Mouse (Mus musculus) MEL (cell line): ENCODE data around the gene Fgfr2. TPM values are rescaled to one million over a fixed set of nuclear protein-coding genes. Genes with fewer than 3 reads are reported as not detected.

Experiments used
- DNase-seq: peaks from one replicate; pipeline ENCODE4 v3.0.0; 2011; ENCODE audit warnings: low read depth, low spot score
- H3K27ac ChIP-seq: 2 replicates; pipeline ENCODE4 v1.5.1; 2012; ENCODE audit warnings: low read depth, mild to moderate bottlenecking, control low read depth, low read length, moderate library complexity; ENCODE audit not compliant: control insufficient read depth
- H3K27me3 ChIP-seq, 2 experiments: fragments of 150-350 bp in 1 of 2; sonication (generic) in 1 of 2; 2 replicates each; pipeline ENCODE4 v1.6.1; 2012; ENCODE audit warnings: low read length in 2 of 2, mild to moderate bottlenecking in 2 of 2, improper control_type of control experiment in 1 of 2, moderate library complexity in 1 of 2; ENCODE audit not compliant: insufficient read depth in 2 of 2, control insufficient read depth in 1 of 2
- H3K36me3 ChIP-seq, 2 experiments: 2 replicates each; pipeline ENCODE4 v1.6.1; 2012 to 2014; ENCODE audit warnings: low read length in 2 of 2, improper control_type of control experiment in 1 of 2, inconsistent platforms in 1 of 2, mild to moderate bottlenecking in 1 of 2; ENCODE audit not compliant: insufficient read depth in 2 of 2, control insufficient read depth in 1 of 2
- H3K4me1 ChIP-seq, 2 experiments: fragments of 150-350 bp in 1 of 2; sonication (generic) in 1 of 2; 2 replicates each; pipeline ENCODE4 v1.6.1; 2012; ENCODE audit warnings: low read length in 2 of 2, improper control_type of control experiment in 1 of 2, mild to moderate bottlenecking in 1 of 2; ENCODE audit not compliant: insufficient read depth in 2 of 2, control insufficient read depth in 1 of 2
- H3K4me3 ChIP-seq, 2 experiments: fragments of 150-350 bp in 1 of 2; sonication (generic) in 1 of 2; 2 replicates each; pipeline ENCODE4 v1.5.1; 2012; ENCODE audit warnings: low read depth in 2 of 2, low read length in 2 of 2, mild to moderate bottlenecking in 2 of 2, moderate library complexity in 2 of 2, control low read depth in 1 of 2, improper control_type of control experiment in 1 of 2; ENCODE audit not compliant: control insufficient read depth in 1 of 2, insufficient read depth in 1 of 2
- H3K79me2 ChIP-seq: 2 replicates; pipeline ENCODE4 v1.6.1; 2012; ENCODE audit warnings: mild to moderate bottlenecking, low read length, moderate library complexity; ENCODE audit not compliant: control insufficient read depth, poor library complexity, insufficient read depth
- H3K9ac ChIP-seq: 2 replicates; pipeline ENCODE4 v1.6.1; 2012; ENCODE audit warnings: low read depth, mild to moderate bottlenecking, control low read depth, low read length, moderate library complexity; ENCODE audit not compliant: control insufficient read depth, poor library complexity, severe bottlenecking
- H3K9me3 ChIP-seq: fragments of 150-350 bp; sonication (generic); replicated peaks from 2 replicates; pipeline ENCODE4 v1.6.1; 2012; ENCODE audit warnings: mild to moderate bottlenecking, low read length, improper control_type of control experiment, moderate library complexity; ENCODE audit not compliant: insufficient read depth
- CHD1 ChIP-seq: IDR thresholded peaks from 2 replicates; pipeline ENCODE4 v1.6.1; 2012; ENCODE audit warnings: low read depth, mild to moderate bottlenecking, inconsistent platforms, low read length, improper control_type of control experiment
- CTCF ChIP-seq, 3 experiments: IDR thresholded peaks in 2 of 3; conservative IDR thresholded peaks in 1 of 3; 2 replicates each; pipeline ENCODE4 v1.5.1; 2011 to 2012; ENCODE audit warnings: low read length in 3 of 3, low read depth in 2 of 3, mild to moderate bottlenecking in 2 of 3, improper control_type of control experiment in 1 of 3, inconsistent platforms in 1 of 3, mixed read lengths in 1 of 3, moderate library complexity in 1 of 3; ENCODE audit not compliant: control insufficient read depth in 1 of 3, insufficient read depth in 1 of 3, poor library complexity in 1 of 3, severe bottlenecking in 1 of 3
- E2F4 ChIP-seq: IDR thresholded peaks from 2 replicates; pipeline ENCODE4 v1.6.1; 2011; ENCODE audit warnings: low read depth, low read length, improper control_type of control experiment, borderline replicate concordance
- ELF1 ChIP-seq: IDR thresholded peaks from 2 replicates; pipeline ENCODE4 v1.6.1; 2014; ENCODE audit warnings: low read depth, mild to moderate bottlenecking, inconsistent platforms, low read length, improper control_type of control experiment, moderate library complexity
- EP300 ChIP-seq, 2 experiments: IDR thresholded peaks; 2 replicates each; pipeline ENCODE4 v1.6.1; 2011; ENCODE audit warnings: improper control_type of control experiment in 2 of 2, low read length in 2 of 2, low read depth in 1 of 2, mild to moderate bottlenecking in 1 of 2
- ETS1 ChIP-seq: IDR thresholded peaks from 2 replicates; pipeline ENCODE4 v1.6.1; 2012; ENCODE audit warnings: low read depth, mild to moderate bottlenecking, inconsistent platforms, low read length, improper control_type of control experiment, moderate library complexity
- JUND ChIP-seq: IDR thresholded peaks from 2 replicates; pipeline ENCODE4 v1.6.1; 2011; ENCODE audit warnings: low read depth, mild to moderate bottlenecking, improper control_type of control experiment, low read length
- MAFK ChIP-seq: IDR thresholded peaks from 2 replicates; pipeline ENCODE4 v1.6.1; 2011; ENCODE audit warnings: low read depth, mild to moderate bottlenecking, low read length, improper control_type of control experiment, borderline replicate concordance
- MAZ ChIP-seq: IDR thresholded peaks from 2 replicates; pipeline ENCODE4 v1.6.1; 2012; ENCODE audit warnings: low read depth, mild to moderate bottlenecking, inconsistent platforms, low read length, improper control_type of control experiment
- MEF2A ChIP-seq: IDR thresholded peaks from 2 replicates; pipeline ENCODE4 v1.6.1; 2014; ENCODE audit warnings: low read depth, mild to moderate bottlenecking, inconsistent platforms, low read length, improper control_type of control experiment; ENCODE audit not compliant: poor library complexity, insufficient replicate concordance, severe bottlenecking; ENCODE audit errors: extremely low read depth
- MYB ChIP-seq: IDR thresholded peaks from 2 replicates; pipeline ENCODE4 v1.6.1; 2011; ENCODE audit warnings: mild to moderate bottlenecking, low read depth, low read length, improper control_type of control experiment
- MYC ChIP-seq: IDR thresholded peaks from 2 replicates; pipeline ENCODE4 v1.6.1; 2011; ENCODE audit warnings: low read depth, mild to moderate bottlenecking, low read length, improper control_type of control experiment, moderate library complexity
- NELFE ChIP-seq: IDR thresholded peaks from 2 replicates; pipeline ENCODE4 v1.6.1; 2011; ENCODE audit warnings: low read depth, low read length, improper control_type of control experiment
- POLR2AphosphoS2 ChIP-seq: IDR thresholded peaks from 2 replicates; pipeline ENCODE4 v1.6.1; 2011; ENCODE audit warnings: low read length, improper control_type of control experiment
- RAD21 ChIP-seq: IDR thresholded peaks from 2 replicates; pipeline ENCODE4 v1.6.1; 2011; ENCODE audit warnings: mild to moderate bottlenecking, low read depth, low read length, improper control_type of control experiment
- RCOR1 ChIP-seq: IDR thresholded peaks from 2 replicates; pipeline ENCODE4 v1.6.1; 2012; ENCODE audit warnings: low read depth, mild to moderate bottlenecking, inconsistent platforms, low read length, improper control_type of control experiment
- SMC3 ChIP-seq: IDR thresholded peaks from 2 replicates; pipeline ENCODE4 v1.6.1; 2011; ENCODE audit warnings: low read depth, low read length, improper control_type of control experiment
- ZKSCAN1 ChIP-seq: IDR thresholded peaks from 2 replicates; pipeline ENCODE4 v1.6.1; 2012; ENCODE audit warnings: low read depth, mild to moderate bottlenecking, inconsistent platforms, low read length, improper control_type of control experiment, moderate library complexity
- ZMIZ1 ChIP-seq: IDR thresholded peaks from 2 replicates; pipeline ENCODE4 v1.6.1; 2012; ENCODE audit warnings: low read depth, mild to moderate bottlenecking, inconsistent platforms, low read length, improper control_type of control experiment, moderate library complexity
- ZNF384 ChIP-seq: IDR thresholded peaks from 2 replicates; pipeline ENCODE4 v1.6.1; 2012; ENCODE audit warnings: low read depth, mild to moderate bottlenecking, inconsistent platforms, low read length, improper control_type of control experiment
- polyA plus RNA-seq, 2 experiments: library from polyadenylated mRNA; stranded (reverse) in 1 of 2; unstranded in 1 of 2; fragments of >175 nt in 1 of 2; fragments of >200 nt in 1 of 2; gene quantifications; 2 replicates each; pipeline versions ENCODE4 v1.2.1 to v1.2.4; 2012; ENCODE audit warnings: low replicate concordance in 2 of 2, low read depth in 1 of 2; ENCODE audit not compliant: insufficient read length in 2 of 2, insufficient read depth in 1 of 2, missing spikeins in 1 of 2
- total RNA-seq: library from RNA; depleted of rRNA; stranded (reverse); fragments of 300-350 nt; gene quantifications from 2 replicates; pipeline ENCODE4 v1.2.3, GENCODE M21; 2012

Fgfr2 gene
- total and polyA plus RNA-seq, 3 experiments: not detected

GRCm38 (mm10) chr7:130199951-130200350 lies 2923.2 kb downstream of the Fgfr2 start:
- Histone ChIP-seq H3K79me2 (no peaks in the 10 kb centered on the region), H3K4me1 (no peaks in the 10 kb centered on the region), H3K4me3 (no peak overlapping the region), H3K27ac (no peak overlapping the region), H3K27me3 (no peaks in the 10 kb centered on the region), H3K9ac (no peak overlapping the region), H3K9me3 (no peaks in the 10 kb centered on the region), H3K36me3 (no peaks in the 10 kb centered on the region)
- DNase-seq: no peak
- no peak for TF ChIP-seq RAD21
- TF ChIP-seq CTCF (IDR thresholded peaks at IDR 0.05 in 2 of 3, conservative IDR thresholded peaks at IDR 0.05 in 1 of 3; ENCODE audit: control insufficient read depth in 1 of 3, insufficient read depth in 1 of 3, low read depth in 2 of 3, low read length in 3 of 3, poor library complexity in 1 of 3, severe bottlenecking in 1 of 3): no peak
- no peak for TF ChIP-seq ZKSCAN1
- TF ChIP-seq ELF1: no peak
- no peak for TF ChIP-seq RCOR1
- TF ChIP-seq MYC: no peak
- no peak for TF ChIP-seq ETS1
- TF ChIP-seq ZMIZ1: no peak
- no peak for TF ChIP-seq EP300 (IDR thresholded peaks at IDR 0.05; ENCODE audit: low read depth in 1 of 2, low read length in 2 of 2)
- TF ChIP-seq ZNF384: no peak
- TF ChIP-seq MAZ: no peak
- TF ChIP-seq E2F4: no peak
- no peak for TF ChIP-seq POLR2AphosphoS2

- Histone ChIP-seq H3K27me3 (no peaks in the 10 kb centered on the region), H3K79me2 (no peaks in the 10 kb centered on the region), H3K4me3 (no peak overlapping the region), H3K36me3 (no peaks in the 10 kb centered on the region), H3K4me1 (no peaks in the 10 kb centered on the region), H3K27ac (no peak overlapping the region), H3K9me3 (no peaks in the 10 kb centered on the region), H3K9ac (no peak overlapping the region)
- TF ChIP-seq NELFE (no peak), CHD1 (no peak), MYB (no peak), ZNF384 (no peak), JUND (no peak), RAD21 (no peak), MEF2A (no peak), EP300 (IDR thresholded peaks at IDR 0.05; ENCODE audit: low read depth in 1 of 2, low read length in 2 of 2) (no peak), CTCF (IDR thresholded peaks at IDR 0.05 in 2 of 3, conservative IDR thresholded peaks at IDR 0.05 in 1 of 3; ENCODE audit: control insufficient read depth in 1 of 3, insufficient read depth in 1 of 3, low read depth in 2 of 3, low read length in 3 of 3, poor library complexity in 1 of 3, severe bottlenecking in 1 of 3) (no peak), MAFK (no peak), RCOR1 (no peak), SMC3 (no peak)
- DNase-seq: no peak
Observed at GRCm38 (mm10) chr7:130199317-130199716, 2923.8 kb downstream of the Fgfr2 start.
